Comparison of ENCODE assay signal across 9 mouse cellular contexts in genomic region chr5:72891534-72891933, GRCm38 (mm10). TPM values are rescaled to one million over a fixed set of nuclear protein-coding genes. Genes with fewer than 3 reads are reported as not detected.
DNase-seq lines count a peak whose midpoint lies in the region; ATAC-seq and TF ChIP-seq lines count a peak whose summit lies in the region.
"Had no signal": no experiment of that assay in that cellular context is flagged by ENCODE, and none has a peak within 500 bp of the region (broad histone marks: within the 10 kb centered on the region; RNA-seq: fewer than 3 reads in every experiment).

No protein-coding gene starts in this region.

- no peaks in the 10 kb centered on the region for H3K9me3 ChIP-seq in forebrain, postnatal 0 days (ENCODE audit: low read length)
- no peaks in the 10 kb centered on the region for H3K9me3 ChIP-seq in limb, embryonic 11.5 days (ENCODE audit: control insufficient read depth, low read length)
- H3K9me3 ChIP-seq in midbrain, embryonic 13.5 days, result no peaks in the 10 kb centered on the region
- H3K9me3 ChIP-seq: embryonic facial prominence, embryonic 15.5 days had no signal

- H3K4me1 ChIP-seq in testis, adult 2 months (ENCODE audit: control insufficient read depth, insufficient read depth, low read length), result no peaks in the 10 kb centered on the region
- H3K4me1 ChIP-seq in forebrain, postnatal 0 days (ENCODE audit: insufficient read depth), result no peaks in the 10 kb centered on the region
- H3K4me1 ChIP-seq in limb, embryonic 11.5 days (ENCODE audit: control insufficient read depth, insufficient read depth, low read length), result peaks cover 6% of the 10 kb centered on the region
- no peaks in the 10 kb centered on the region for H3K4me1 ChIP-seq in midbrain, embryonic 13.5 days (replicated peaks)

- TF ChIP-seq CTCF in testis, adult 2 months (IDR thresholded peaks at IDR 0.05; ENCODE audit: control insufficient read depth, insufficient read depth, insufficient replicate concordance, low read depth, low read length), result peak; percentile 68; the same call in 1 of the 2 replicates
- TF ChIP-seq CTCF in forebrain, postnatal 0 days (IDR thresholded peaks at IDR 0.05; ENCODE audit: low read depth), result peak; percentile 74

- H3K27me3 ChIP-seq in testis, adult 2 months (ENCODE audit: control insufficient read depth, insufficient read depth, low read length), result no peaks in the 10 kb centered on the region
- no peaks in the 10 kb centered on the region for H3K27me3 ChIP-seq in forebrain, postnatal 0 days (ENCODE audit: insufficient read depth, low read length)
- H3K27me3 ChIP-seq in limb, embryonic 11.5 days (ENCODE audit: control insufficient read depth, insufficient read depth, low read length), result no peaks in the 10 kb centered on the region
- H3K27me3 ChIP-seq in midbrain, embryonic 13.5 days, result no peaks in the 10 kb centered on the region; the same call in none of the 2 replicates
- H3K27me3 ChIP-seq: embryonic facial prominence, embryonic 15.5 days had no signal

- WGBS in forebrain, postnatal 0 days, result 8% methylated on average over 12 of the region's 12 CpGs
- WGBS in limb, embryonic 11.5 days, result 9% methylated on average over 12 of the region's 12 CpGs
- 7% methylated on average over 12 of the region's 12 CpGs for WGBS in midbrain, embryonic 13.5 days

- no peak overlapping the region for H3K4me3 ChIP-seq in testis, adult 2 months (ENCODE audit: control insufficient read depth, low read depth, low read length)
- H3K4me3 ChIP-seq in forebrain, postnatal 0 days (ENCODE audit: low read depth, low read length), result no peak overlapping the region
- no peak overlapping the region for H3K4me3 ChIP-seq in limb, embryonic 11.5 days (ENCODE audit: low read depth, low read length)
- H3K4me3 ChIP-seq in midbrain, embryonic 13.5 days (replicated peaks), result no peak overlapping the region
- H3K4me3 ChIP-seq: embryonic facial prominence, embryonic 15.5 days had no signal

- no peak for DNase-seq in testis, postnatal 14 days (ENCODE audit: low spot score)
- peak; percentile 41 for DNase-seq in c-Kit-positive CD71-positive TER-119-positive erythroid progenitor cells, embryonic 14.5 days (ENCODE audit: low spot score)
- peak; percentile 62 for DNase-seq in forebrain, postnatal 0 days
- peak; percentile 65 for DNase-seq in limb, embryonic 11.5 days (ENCODE audit: low spot score)
- DNase-seq in thymus, adult 18-20 months, result peak; percentile 14 to 19

- no peaks in the 10 kb centered on the region for H3K36me3 ChIP-seq in testis, adult 2 months (ENCODE audit: control insufficient read depth, insufficient read depth, low read length)
- H3K36me3 ChIP-seq in forebrain, postnatal 0 days (ENCODE audit: insufficient read depth), result no peaks in the 10 kb centered on the region
- no peaks in the 10 kb centered on the region for H3K36me3 ChIP-seq in limb, embryonic 11.5 days (ENCODE audit: control insufficient read depth, insufficient read depth, low read length)
- H3K36me3 ChIP-seq in midbrain, embryonic 13.5 days, result no peaks in the 10 kb centered on the region
- H3K36me3 ChIP-seq: embryonic facial prominence, embryonic 15.5 days had no signal

- no peak overlapping the region for H3K27ac ChIP-seq in testis, adult 2 months (ENCODE audit: control insufficient read depth, insufficient read depth, low read depth, low read length)
- H3K27ac ChIP-seq in forebrain, postnatal 0 days (ENCODE audit: low read depth, low read length), result no peak overlapping the region
- H3K27ac ChIP-seq in limb, embryonic 11.5 days (replicated peaks; ENCODE audit: low read depth, low read length), result no peak overlapping the region
- H3K27ac ChIP-seq in midbrain, embryonic 13.5 days, result no peak overlapping the region
- H3K27ac ChIP-seq: embryonic facial prominence, embryonic 15.5 days had no signal

- ATAC-seq in forebrain, postnatal 0 days, result peak; percentile 47
- peak; percentile 58 to 87 for ATAC-seq in hematopoietic stem cell, adult 5-6 weeks (replicated peaks in 1 of 2; ENCODE audit: insufficient read depth in 1 of 2, low FRiP score in 2 of 2, low TSS enrichment in 1 of 2, low read depth in 1 of 2, poor library complexity in 2 of 2, severe bottlenecking in 2 of 2)
- ATAC-seq in limb, embryonic 11.5 days (ENCODE audit: insufficient number of reproducible peaks, low FRiP score, low TSS enrichment, low read depth), result no peak
- peak; percentile 63 for ATAC-seq in midbrain, embryonic 13.5 days

- H3K9ac ChIP-seq in forebrain, postnatal 0 days, result no peak overlapping the region
- H3K9ac ChIP-seq in limb, embryonic 11.5 days (ENCODE audit: low read length), result no peak overlapping the region
- no peak overlapping the region for H3K9ac ChIP-seq in midbrain, embryonic 13.5 days (replicated peaks)
- H3K9ac ChIP-seq: embryonic facial prominence, embryonic 15.5 days had no signal

- no peak for TF ChIP-seq POLR2A in testis, adult 2 months (IDR thresholded peaks at IDR 0.05; ENCODE audit: control insufficient read depth, low read depth, low read length)

- no peak overlapping the region for H3K4me2 ChIP-seq in forebrain, postnatal 0 days (ENCODE audit: low read depth)
- H3K4me2 ChIP-seq in limb, embryonic 11.5 days (ENCODE audit: low read depth, severe bottlenecking), result no peak overlapping the region
- 0 out of 2 replicates have a peak overlapping the region, but pooled peaks have one; percentile 15 for H3K4me2 ChIP-seq in midbrain, embryonic 13.5 days (replicated peaks)
- H3K4me2 ChIP-seq: embryonic facial prominence, embryonic 15.5 days had no signal

RNA-seq across cellular contexts. Expression of gene Slain2, which starts 22.6 kb away (rescaled TPM):
- polyA plus RNA-seq in testis, adult 2 months (2012; rRNA removed), result 173 and 180 TPM in 2 replicates
- 43.4 and 48.2 TPM in 2 replicates for total RNA-seq in forebrain, postnatal 0 days (2014; rRNA removed)
- polyA plus RNA-seq in forebrain, postnatal 0 days (2015; fragmentation: Nextera tagmentation; extraction: Ambion mirVana), result 11.3 and 12.7 TPM in 2 replicates
- 40.2 and 51.7 TPM in 2 replicates for total RNA-seq in hematopoietic stem cell, adult 5-6 weeks (2017)
- 21.6 and 23.9 TPM in 2 replicates for polyA plus RNA-seq in limb, embryonic 11.5 days (2014; fragmentation: Nextera tagmentation; extraction: Ambion mirVana)
- polyA plus RNA-seq in midbrain, embryonic 13.5 days (2015; fragmentation: Nextera tagmentation; extraction: Ambion mirVana), result 17.5 and 18.1 TPM in 2 replicates

RNA-seq across cellular contexts. Expression of gene Tec, which starts 23.3 kb away (rescaled TPM):
- polyA plus RNA-seq in testis, adult 2 months (2012; rRNA removed), result 0.77 and 0.88 TPM in 2 replicates
- total RNA-seq in forebrain, postnatal 0 days (2014; rRNA removed), result 4.0 and 6.9 TPM in 2 replicates
- 2.1 and 2.5 TPM in 2 replicates for polyA plus RNA-seq in forebrain, postnatal 0 days (2015; fragmentation: Nextera tagmentation; extraction: Ambion mirVana)
- total RNA-seq in hematopoietic stem cell, adult 5-6 weeks (2017), result 38.2 and 47.7 TPM in 2 replicates
- polyA plus RNA-seq in limb, embryonic 11.5 days (2014; fragmentation: Nextera tagmentation; extraction: Ambion mirVana), result 2.3 and 2.5 TPM in 2 replicates
- polyA plus RNA-seq in midbrain, embryonic 13.5 days (2015; fragmentation: Nextera tagmentation; extraction: Ambion mirVana), result 4.0 and 5.1 TPM in 2 replicates
